Mouse (Mus musculus) layer of hippocampus, postnatal 25 days (tissue): Measurements from ENCODE around the gene R3hcc1l. TPM values are rescaled to one million over a fixed set of nuclear protein-coding genes. Genes with fewer than 3 reads are reported as not detected.

ENCODE experiments used
- DNase-seq, 2 experiments: peaks; one replicate each; pipeline ENCODE4 v3.0.0; 2022; ENCODE audit warnings: mixed read lengths in 2 of 2, low spot score in 1 of 2; ENCODE audit errors: extremely low spot score in 1 of 2
- total RNA-seq, 2 experiments: library from RNA; stranded (reverse); gene quantifications; 2 replicates each; pipeline ENCODE4 v1.2.3; 2021

The R3hcc1l gene
- total RNA-seq, 2 experiments from 2014 or later: 19.4 to 24.4 TPM

DNA sequence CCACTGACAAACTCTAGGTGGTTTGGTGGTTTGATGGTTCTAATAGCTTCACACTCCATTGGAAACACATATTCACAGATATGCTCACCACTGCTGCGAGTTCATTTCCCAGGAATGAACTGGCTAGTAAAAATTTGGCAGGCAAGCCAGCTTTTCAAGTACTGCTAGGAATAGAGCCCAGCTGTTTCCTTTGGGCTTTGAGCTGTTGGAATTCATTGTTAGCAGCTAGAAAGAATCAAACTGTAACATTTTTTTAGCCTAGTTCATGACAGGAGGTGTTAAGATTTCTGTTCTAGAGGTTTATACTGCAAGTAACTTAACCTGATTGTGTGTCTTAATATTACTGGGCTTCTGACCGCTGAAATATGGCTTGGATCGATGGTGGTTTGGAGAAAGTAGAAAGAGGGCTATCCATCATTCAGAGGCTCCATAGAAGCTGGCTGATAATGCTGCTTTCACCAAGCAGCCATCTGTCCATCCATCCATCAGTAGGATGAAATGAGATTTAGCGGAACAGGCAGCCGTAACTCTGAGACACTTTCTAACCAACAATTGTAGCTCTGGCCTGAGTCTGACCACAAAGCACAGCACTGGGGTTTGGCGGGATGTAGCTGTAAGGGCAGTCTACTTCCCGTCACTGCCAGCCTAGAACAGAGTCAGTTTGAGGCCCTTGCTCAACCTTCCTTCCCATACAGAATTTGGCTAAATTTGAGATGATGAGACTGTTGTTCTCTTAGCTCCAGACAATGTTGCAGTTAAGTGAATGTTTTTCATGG is 21.0 kb downstream of the R3hcc1l start:
- DNase-seq: no peak

DNA sequence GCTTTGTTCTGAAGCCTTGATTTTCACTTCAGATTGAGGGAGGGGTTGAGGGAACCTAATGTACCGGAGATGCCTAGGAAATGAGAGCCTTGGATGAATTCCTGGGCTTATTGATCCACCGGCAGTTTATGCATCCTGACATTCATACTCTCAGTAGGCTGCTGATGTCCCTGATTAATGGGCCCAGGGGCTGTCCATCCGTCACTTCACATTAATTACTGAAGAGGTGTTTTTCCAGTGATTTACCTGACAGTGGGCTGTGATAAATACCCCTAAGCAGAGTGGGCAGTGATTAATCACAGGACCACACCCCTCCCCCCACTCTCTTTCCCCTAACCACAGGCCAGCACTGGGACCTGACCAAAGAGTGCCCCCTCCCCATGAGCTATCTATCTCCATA is 22.1 kb downstream of the R3hcc1l start:
- no peak for DNase-seq

DNA sequence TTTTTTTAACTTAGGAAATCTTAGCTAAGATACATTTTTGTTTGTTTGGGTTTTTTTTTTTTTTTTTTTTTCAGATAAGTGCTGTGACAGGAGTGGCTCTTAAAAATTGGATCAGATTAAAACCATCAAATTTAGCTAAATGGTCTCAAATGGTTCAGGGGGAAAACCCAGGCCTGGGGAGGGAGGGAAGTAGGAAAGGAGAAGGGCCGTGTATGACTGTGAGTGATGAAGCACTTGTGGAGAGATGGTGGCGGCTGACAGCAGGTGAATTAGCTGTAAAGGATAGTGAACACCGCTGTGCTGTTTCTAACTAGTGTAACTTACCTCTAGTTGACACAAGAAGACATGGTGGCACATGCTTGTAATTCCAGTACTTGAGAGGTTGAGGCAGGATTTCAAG is 40.1 kb downstream of the R3hcc1l start:
- no peak for DNase-seq

DNA sequence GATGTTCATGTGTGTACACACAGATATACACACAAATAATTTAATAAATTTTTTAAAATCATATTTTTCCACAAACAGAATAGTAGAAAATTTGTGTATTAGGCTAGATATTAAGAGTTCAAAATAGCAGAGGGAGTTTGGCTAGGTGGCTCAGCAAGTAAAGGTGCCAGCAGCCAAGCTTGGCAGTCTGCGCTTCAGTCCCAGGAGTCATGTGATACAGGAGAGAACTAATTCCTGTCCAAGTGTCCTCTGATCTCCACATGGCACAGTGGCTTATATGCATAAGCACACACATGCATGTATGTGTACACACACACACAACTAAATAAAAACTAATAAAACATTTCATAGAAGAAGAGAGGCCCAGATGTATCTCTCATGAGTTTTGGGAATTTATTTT is 43.4 kb downstream of the R3hcc1l start:
- no peak for DNase-seq

DNA sequence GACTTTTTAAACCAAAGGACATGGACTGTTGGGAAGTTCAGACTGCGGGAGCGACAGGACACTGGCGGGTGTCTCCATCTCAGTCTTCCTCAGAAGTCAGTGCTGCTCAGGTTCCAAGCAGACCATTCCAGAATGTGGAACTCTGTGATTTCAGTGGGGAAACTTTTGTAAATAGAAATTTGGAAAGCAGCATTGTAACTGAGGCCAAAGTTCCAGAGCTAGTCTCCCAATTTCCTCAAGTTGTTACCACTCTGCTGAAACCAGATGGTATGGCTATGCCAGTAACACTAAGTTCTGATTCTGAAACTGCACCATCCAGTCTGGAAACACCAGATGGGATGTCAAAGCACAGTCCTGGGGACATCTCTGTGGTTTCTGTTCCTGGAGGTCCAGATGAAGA is 44.4 kb downstream of the R3hcc1l start:
- no peak for DNase-seq

DNA sequence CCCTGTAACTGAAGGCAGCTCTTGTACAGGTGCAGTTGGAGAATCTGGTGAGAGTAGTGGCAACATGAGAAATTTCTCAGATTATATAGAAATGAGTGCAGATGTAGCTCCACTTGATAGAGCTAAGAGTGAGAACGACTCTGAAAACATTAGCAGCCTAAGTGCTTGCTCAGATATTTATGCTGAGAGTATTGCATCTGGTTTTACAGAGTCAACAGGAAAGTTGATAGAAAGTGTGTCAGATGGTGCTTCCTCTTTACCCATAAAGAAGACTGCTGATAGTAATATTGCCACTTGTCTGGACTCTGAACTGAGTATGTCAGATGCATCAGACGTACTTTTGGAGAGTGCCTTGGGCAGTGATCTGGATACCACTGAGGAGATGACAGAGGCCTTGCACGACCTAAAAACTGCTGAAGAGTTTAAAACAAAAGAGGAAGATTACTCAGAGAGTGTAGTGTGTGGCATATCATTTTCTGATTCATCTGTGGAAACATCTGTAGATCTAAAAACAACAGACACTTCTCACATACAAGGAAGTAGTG is 45.2 kb downstream of the R3hcc1l start:
- DNase-seq: no peak

DNA sequence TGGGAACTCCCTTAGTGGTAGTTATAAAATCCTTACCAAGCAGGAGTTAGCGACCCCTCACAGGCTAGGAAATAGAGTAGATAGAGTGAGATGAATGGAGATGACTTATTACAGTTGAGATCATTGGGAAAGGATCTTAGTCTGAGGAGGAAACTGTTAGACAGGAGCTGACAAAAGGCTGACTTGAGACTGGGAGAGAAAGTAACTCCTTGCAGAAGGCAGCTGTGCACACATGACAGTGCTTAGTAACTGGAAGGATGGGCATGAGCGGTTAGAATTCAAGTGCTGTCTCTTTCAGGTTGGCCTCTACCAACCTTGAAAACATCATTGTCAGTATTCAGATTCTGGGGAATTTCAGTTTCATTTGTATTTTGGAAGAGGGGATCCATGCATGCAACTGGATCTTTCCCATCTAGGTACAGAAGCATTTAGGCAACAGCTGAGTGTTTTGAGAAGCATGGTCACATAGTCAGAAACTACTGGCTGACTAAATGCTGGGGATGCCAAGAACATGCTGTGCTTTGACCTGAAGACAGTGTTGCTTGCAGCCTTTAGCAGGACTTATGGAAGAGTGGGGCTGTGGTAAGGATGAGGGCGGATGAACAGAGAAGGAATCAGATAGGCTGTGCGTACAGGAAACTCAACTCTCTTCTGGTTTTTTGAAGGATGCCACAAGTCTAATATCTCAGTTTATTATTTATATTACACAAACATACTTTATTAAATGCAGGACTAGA is 47.9 kb downstream of the R3hcc1l start:
- no peak for DNase-seq

DNA sequence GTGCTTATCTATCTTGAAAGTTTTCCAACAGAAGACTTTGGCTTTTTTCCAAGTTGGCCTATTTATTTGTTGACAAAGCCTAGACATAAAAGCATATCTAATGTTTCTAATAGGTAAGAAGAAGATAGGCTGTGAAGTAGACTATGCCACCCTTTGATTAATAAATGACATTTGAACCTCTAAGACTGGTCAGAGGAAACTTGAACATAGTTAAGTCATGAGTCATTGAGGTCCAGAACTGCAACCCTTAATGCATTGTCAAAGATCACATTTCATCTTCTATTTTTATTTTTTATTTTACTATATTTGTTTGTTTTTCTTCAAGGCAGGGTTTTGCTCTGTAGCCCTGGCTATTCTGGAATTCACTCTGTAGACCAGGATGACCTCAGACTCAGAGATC is 48.5 kb downstream of the R3hcc1l start:
- no peak for DNase-seq

DNA sequence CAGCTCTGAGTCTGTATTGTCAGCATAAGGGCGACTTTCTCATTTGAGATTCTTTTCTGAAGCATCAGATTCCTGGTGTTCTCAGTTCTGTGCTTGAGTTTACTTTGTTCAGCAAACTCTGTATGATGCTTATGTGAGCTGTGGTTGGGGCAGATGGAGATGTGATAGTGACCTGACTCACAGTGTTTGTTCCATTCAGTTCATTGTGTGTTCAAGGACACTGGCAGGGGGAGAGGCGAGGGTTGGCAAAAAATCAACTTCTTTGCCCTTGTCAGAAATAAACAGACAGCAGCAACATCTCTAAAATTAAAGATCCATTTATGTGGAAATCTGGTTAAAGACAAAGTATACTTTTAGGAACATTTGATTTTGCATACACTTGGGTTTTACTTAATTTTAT is 50.5 kb downstream of the R3hcc1l start:
- no peak for DNase-seq

DNA sequence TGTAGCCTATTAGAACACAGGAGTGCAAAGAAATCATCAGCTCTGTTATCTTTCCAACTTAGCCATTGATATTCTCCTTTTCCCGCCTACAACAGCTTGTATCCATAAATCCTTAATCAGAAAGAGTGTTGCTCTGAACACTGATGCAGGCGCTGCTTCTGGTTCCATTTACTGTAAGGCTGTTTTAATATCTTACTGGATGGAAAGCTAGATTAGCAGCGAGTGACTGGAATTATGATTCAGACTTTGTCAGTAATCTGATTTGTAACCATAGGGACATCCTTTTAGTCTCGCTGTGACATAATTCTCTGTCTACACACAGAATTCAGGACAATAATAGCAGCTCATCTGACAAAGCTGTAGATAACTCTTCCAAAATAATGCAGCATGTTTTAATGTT is 52.7 kb downstream of the R3hcc1l start:
- no peak for DNase-seq

DNA sequence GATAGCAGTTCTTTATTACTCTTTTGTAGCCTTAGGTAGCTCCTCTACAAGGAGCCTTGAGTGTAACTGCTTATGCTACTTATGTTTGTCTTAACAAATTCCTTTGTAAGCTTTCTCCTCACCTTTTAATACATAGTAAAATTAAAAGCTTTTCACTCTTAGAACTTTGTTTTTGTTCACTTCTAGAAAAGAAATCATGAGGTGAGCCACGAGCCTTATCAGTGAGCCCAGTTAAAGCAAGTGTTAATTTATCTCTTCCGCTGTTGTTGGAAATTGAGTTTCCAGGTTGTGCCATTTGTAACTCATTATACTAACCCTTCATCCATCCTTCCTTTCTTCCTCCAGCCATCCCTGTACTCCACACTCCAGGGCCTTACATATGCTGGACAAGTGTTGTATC is 56.8 kb downstream of the R3hcc1l start:
- DNase-seq: no peak

DNA sequence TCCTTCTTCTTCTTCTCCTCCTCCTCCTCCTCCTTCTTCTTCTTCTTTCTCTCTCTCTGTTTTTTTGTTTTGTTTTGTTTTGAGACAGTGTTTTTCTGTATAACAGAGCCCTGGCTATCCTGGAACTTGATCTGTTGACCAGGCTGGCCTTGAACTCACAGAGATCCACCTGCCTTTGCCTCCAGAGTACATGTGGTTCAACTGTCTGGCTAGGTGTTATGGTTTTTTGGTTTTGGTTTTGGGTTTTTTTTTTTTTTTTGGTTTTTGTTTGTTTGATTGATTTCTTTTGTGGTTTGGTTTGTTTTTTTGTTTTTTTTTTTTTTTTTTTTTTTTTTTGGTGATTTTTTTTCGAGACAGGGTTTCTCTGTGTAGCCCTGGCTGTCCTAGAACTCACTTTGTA is 58.3 kb downstream of the R3hcc1l start:
- DNase-seq: no peak

DNA sequence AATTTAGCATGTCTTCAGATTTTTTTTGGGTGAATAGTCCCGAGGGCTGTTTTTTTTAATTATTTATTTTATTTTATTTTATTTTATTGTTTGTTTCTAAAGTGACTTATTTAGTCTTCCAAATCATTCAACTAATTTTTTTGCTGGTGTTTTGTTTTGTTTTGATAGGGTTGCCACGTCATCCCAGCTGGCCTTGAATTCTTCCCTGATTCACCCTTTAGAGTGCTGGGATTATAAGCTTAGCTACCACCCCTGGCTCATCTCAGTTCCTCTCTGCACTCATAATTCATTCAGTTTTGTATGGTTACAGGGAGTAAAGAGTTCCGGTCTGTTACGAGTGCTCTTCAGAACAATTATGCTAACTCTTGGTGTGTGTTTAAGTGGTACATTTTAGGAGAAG is 60.1 kb downstream of the R3hcc1l start:
- no peak for DNase-seq

DNA sequence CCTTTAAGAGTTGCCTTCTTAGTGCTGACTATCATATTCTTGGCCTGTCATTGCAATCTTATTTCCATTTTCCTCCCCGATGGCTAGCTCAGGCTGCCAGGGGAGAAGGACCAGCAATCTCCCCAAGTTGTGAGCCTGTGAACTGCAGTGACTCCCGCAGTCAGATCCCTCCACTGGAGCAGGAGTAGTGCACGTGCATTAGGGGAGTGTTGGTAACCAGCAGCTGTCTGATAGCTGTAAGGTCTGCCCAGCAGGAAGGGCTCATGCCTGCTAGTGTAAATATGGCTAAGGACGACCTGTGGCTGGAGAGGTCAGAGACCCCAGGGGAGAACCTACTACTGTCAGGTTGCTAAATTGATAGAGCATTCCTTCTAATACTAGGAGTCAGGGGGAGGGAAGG is 62.1 kb downstream of the R3hcc1l start:
- DNase-seq: no peak

DNA sequence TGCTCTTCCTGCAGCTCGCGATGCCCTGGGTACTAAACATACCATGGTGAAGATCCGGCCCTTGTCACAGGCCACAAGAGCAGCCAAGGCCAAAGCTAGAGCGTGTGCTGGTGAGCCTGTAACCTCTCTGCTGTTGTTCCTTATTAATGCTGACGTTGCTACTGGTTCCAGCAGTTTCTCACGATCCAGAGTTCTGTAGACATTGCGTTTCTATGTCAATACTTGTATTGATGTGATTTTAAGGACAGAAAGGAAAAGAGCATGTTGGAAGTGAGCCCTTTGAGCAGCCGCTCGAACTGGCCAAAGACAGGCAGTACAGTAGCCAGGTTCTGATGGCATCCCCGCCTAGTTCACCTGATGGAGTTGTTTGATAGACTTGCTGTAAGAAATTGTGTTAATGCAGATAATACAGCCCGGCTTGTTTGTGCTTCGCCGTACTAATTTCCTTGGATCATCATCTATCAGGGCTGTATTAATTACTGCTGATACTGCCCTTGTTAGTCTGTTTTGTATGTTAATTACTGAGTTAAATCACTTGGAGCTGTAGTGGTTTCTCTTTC is 64.3 kb downstream of the R3hcc1l start:
- no peak for DNase-seq

DNA sequence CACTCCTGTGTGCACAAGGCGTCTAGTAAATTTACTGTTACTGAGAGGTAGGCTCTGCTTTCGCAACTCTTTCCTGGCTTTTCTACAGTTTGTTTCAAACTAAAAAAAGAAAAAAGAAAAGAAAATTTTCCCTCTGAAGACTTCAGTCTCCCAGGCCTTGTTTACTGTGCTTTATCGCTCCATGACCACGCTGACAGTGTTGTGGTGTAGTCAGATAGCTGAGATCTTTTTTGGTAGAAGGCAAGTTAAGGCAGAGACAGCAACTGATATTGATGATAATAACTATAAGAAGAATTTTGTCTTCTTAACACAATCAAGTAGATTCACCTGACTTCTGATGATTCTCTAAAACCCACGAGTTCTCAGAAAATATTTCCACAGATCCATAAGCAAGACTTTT is 65.1 kb downstream of the R3hcc1l start:
- DNase-seq: no peak

DNA sequence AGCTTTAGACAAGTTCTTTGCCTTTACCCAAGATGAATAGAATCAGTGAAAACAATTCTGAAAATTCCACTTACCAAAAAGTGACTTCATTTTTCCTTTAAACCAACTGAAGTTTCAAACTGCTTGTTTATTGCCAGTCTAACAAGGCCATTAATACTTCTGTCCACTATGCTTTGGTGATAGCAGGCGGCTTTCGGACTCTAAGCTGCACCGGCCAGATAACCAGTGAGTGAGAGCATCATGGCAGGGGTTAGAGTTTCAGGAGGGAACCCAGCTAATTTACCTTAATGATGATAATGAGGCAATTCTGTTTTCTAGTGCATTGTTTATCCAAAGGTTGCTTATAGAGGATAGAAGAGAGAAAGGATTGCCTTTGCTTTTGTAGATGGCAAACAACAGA is 65.6 kb downstream of the R3hcc1l start:
- DNase-seq: no peak

DNA sequence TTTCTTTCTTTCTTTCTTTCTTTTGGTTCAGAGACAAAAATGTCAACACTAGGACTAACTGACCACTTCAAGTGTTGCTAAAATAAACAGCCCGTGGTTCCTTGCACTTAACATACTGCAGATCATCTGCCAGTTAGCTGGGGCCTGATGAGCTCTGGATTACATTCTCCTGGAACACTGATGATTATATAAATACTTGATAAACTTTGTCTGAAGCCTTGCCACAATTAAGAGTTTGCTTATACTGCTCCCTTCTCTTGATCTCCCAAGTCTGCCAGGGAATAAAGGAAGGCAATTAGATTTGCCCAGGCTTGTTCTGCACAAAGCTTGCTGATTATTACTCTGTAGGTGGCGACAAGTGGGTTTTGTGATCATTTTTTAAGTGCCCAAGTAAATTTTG is 69.1 kb downstream of the R3hcc1l start:
- peak in 1 of 2 experiments; percentile 2 for DNase-seq

DNA sequence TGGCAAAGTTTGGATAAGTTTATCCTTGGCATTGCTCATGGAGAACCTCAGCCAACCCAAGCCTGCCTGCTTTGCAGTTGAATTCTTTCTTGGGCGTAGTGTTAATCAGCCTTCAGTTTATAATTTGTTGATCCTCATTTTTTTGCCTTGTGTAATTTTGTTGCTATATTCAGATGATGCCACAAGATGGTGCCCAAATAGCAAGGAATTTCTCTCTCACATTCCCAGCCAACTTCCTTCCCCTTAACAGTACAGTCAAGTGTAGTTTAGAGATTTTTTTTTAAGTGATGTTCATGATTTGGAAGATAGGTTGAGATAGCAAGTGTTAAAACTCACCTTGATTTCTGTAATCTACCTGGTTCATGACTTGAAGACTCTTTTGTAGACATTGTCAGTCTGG is 70.7 kb downstream of the R3hcc1l start:
- DNase-seq: peak in 1 of 2 experiments; percentile 6

DNA sequence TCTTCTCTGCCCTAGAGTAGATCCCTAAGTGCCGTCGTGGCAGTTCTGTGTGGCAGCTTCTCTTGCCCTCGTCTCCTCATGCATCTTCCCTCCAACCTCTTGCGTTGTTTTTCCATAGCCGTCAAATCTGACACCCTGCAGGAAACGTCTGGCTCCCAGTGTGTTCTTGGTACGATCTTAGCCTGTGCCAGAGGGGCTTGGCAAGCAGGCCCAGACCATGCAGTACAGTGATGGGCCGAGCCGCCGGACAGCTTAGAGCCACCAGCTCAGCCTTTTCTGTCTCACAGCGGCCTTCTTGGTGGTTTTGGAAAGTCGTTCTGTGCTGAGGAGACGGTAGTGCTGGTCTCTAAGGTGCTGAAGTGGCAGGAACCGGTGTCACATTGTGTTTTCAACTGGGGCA is 73.0 kb downstream of the R3hcc1l start:
- no peak for DNase-seq

DNA sequence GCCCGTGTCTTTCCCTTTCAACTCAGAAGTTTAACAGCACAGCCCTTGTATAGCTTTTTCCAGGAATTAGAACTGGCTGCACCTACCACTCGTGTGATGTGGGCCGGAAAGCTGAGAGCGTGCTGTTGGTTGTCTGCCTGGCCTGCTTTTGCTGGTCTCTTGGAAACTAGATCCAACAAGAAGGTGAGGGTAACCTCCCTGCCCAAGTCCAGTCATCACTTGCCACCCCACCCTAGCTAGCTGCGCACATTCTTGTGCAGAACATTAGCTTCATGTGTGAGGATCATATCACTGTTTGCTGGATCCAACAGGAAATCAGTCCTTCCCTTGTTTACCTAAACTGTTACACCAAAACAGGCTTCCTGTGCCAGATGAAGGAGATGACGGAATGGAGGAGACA is 74.9 kb downstream of the R3hcc1l start:
- DNase-seq: no peak

DNA sequence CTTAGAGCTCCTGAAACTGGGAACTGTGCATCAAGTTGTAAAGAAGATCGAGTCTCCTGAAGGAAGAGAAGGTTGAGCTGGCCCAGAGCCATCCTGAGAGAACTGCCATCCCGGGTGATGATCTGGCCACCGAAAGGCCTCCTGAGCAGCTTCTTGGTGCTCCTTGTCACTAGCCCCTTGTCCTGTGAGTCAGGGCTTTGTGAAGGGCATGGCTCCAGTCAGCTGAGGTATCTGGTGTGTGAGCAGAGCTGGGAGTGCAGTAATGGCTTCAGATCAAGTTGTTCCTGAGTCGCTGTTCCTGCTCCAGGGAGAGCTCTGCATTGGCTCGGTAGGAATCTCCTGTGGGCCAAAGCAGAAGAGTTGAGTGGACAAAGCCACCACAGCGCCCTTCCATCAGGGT is 76.5 kb downstream of the R3hcc1l start:
- no peak for DNase-seq
